Mouse (Mus musculus) heart, adult 2 months (tissue): ENCODE results near the gene Gpr173. TPM values are rescaled to one million over a fixed set of nuclear protein-coding genes. Genes with fewer than 3 reads are reported as not detected.
A peak's percentile ranks its signal among the peaks of the same experiment; 100 is the strongest.

Experiments used
- DNase-seq, 2 experiments: peaks; one replicate each; pipeline ENCODE4 v3.0.0; 2021
- H3K27ac ChIP-seq: fragments of 200-600 bp; 2 replicates; pipeline ENCODE4 v1.8.1; 2022
- H3K27me3 ChIP-seq: fragments of 200-500 bp; 2 replicates; pipeline ENCODE4 v1.6.1; 2012; ENCODE audit warnings: mild to moderate bottlenecking, low read length, inconsistent platforms, mixed read lengths; ENCODE audit not compliant: control insufficient read depth, insufficient read depth
- H3K36me3 ChIP-seq: fragments of 200-500 bp; 2 replicates; pipeline ENCODE4 v1.6.1; 2012; ENCODE audit warnings: low read length, inconsistent platforms; ENCODE audit not compliant: control insufficient read depth, insufficient read depth
- H3K4me1 ChIP-seq: fragments of 200-500 bp; 2 replicates; pipeline ENCODE4 v1.6.1; 2011; ENCODE audit warnings: low read length; ENCODE audit not compliant: control insufficient read depth, insufficient read depth
- H3K4me3 ChIP-seq: fragments of 200-600 bp; 2 replicates; pipeline ENCODE4 v1.8.1; 2022
- H3K79me2 ChIP-seq: fragments of 200-500 bp; replicated peaks from 2 replicates; pipeline ENCODE4 v1.6.1; 2012; ENCODE audit warnings: mild to moderate bottlenecking, inconsistent platforms, low read length, moderate library complexity, mixed read lengths; ENCODE audit not compliant: control insufficient read depth, insufficient read depth
- H3K9ac ChIP-seq: fragments of 200-500 bp; 2 replicates; pipeline ENCODE4 v1.6.1; 2012; ENCODE audit warnings: low read depth, mild to moderate bottlenecking, control low read depth, inconsistent platforms, low read length, mixed read lengths
- CTCF ChIP-seq: fragments of 200-600 bp; IDR thresholded peaks from 2 replicates; pipeline ENCODE4 v1.8.1; 2022; ENCODE audit warnings: antibody characterized with exemption, mild to moderate bottlenecking, moderate library complexity
- EP300 ChIP-seq: fragments of 200-500 bp; IDR thresholded peaks from 2 replicates; pipeline ENCODE4 v1.6.1; 2011; ENCODE audit warnings: low read depth, low read length, control low read depth; ENCODE audit not compliant: insufficient read depth
- POLR2A ChIP-seq: fragments of 200-500 bp; IDR thresholded peaks from 2 replicates; pipeline ENCODE4 v1.6.1; 2011; ENCODE audit warnings: mild to moderate bottlenecking, low read depth, low read length, control low read depth; ENCODE audit not compliant: insufficient read depth
- WGBS: fragments of 180-500 bp; shearing (Covaris S2); methylation state at CpG from one replicate; pipeline ENCODE4 v1.1.7; 2018; 5-methylcytosine and 5-hydroxymethylcytosine counted together
- intact Hi-C: fragments of 180-260 bp; cut with DNase I; formaldehyde crosslinking; loops from one replicate; pipeline ENCODE4 v1.15.1; 2025
- polyA plus RNA-seq: library from polyadenylated mRNA; depleted of rRNA; stranded (reverse); fragments of >200 nt; gene quantifications from 2 replicates; pipeline ENCODE4 v1.2.3, GENCODE M21; 2012
- total RNA-seq, 2 experiments: library from RNA; stranded (reverse); gene quantifications; 2 replicates each; pipeline ENCODE4 v1.2.3; 2021

The Gpr173 gene
- total and polyA plus RNA-seq, 3 experiments, result 0.42 to 0.96 (median 0.43) TPM

- TF ChIP-seq POLR2A (no peak), CTCF (no peak), EP300 (no peak)
- H3K27ac ChIP-seq, result no peak overlapping the region
- no peak for DNase-seq
- WGBS, result 95% methylated on average over 14 of the region's 14 CpGs
- intact Hi-C loops, result loop anchor here (10.0 kb wide), 1 partner anchor 332 kb away; the partner anchor contains the start of genes Ribc1 and Smc1a
- no peaks in the 10 kb centered on the region for H3K79me2 ChIP-seq
- no peak overlapping the region for H3K4me3 ChIP-seq
- H3K27me3 ChIP-seq, result no peaks in the 10 kb centered on the region
- no peaks in the 10 kb centered on the region for H3K36me3 ChIP-seq
- no peaks in the 10 kb centered on the region; the same call in 1 of the 2 replicates for H3K4me1 ChIP-seq
- H3K9ac ChIP-seq, result no peak overlapping the region
Measured at GRCm38 (mm10) chrX:152347041-152347440, 21.5 kb downstream of the Gpr173 start.

GRCm38 (mm10) chrX:152346587-152346986 is 21.9 kb downstream of the Gpr173 start:
- Histone ChIP-seq H3K9ac (no peak overlapping the region), H3K27ac (no peak overlapping the region), H3K36me3 (no peaks in the 10 kb centered on the region), H3K27me3 (no peaks in the 10 kb centered on the region), H3K4me1 (no peaks in the 10 kb centered on the region; the same call in 1 of the 2 replicates), H3K79me2 (no peaks in the 10 kb centered on the region), H3K4me3 (no peak overlapping the region)
- intact Hi-C loops, result loop anchor here (10.0 kb wide), 1 partner anchor 332 kb away; the partner anchor contains the start of genes Ribc1 and Smc1a
- no peak for DNase-seq
- WGBS, result 85% methylated on average over 15 of the region's 15 CpGs
- TF ChIP-seq CTCF, result no peak
- TF ChIP-seq EP300, result no peak
- TF ChIP-seq POLR2A, result no peak

- intact Hi-C loops, result loop anchor here (5.0 to 10.0 kb wide), 2 partner anchors 111 to 328 kb away; partner anchors contain the start of genes Kdm5c, Ribc1 and Smc1a
- H3K79me2 ChIP-seq, result no peaks in the 10 kb centered on the region
- H3K27ac ChIP-seq, result peak overlapping the region; percentile 86
- H3K36me3 ChIP-seq, result no peaks in the 10 kb centered on the region
- no peak for DNase-seq
- peak overlapping the region; percentile 81 for H3K9ac ChIP-seq
- H3K4me1 ChIP-seq, result no peaks in the 10 kb centered on the region; the same call in 1 of the 2 replicates
- peak overlapping the region; percentile 57 for H3K4me3 ChIP-seq
- H3K27me3 ChIP-seq, result no peaks in the 10 kb centered on the region
- TF ChIP-seq POLR2A (no peak), EP300 (no peak), CTCF (no peak)
- 28% methylated on average over 6 of the region's 6 CpGs for WGBS
Measured at GRCm38 (mm10) chrX:152342903-152343302, 25.6 kb downstream of the Gpr173 start.

GRCm38 (mm10) chrX:152342358-152342901 is 26.1 kb downstream of the Gpr173 start, which contains the start of gene Tspyl2:
Gene Tspyl2, minus strand, starts transcription at chrX:152342425.
- H3K9ac ChIP-seq, result peak within 1 kb of the TSS; percentile 81
- no peaks in the 10 kb centered on the region; the same call in 1 of the 2 replicates for H3K4me1 ChIP-seq
- no peak for TF ChIP-seq CTCF
- 0 out of 2 replicates have a peak, but pooled peaks have one; percentile 17 for TF ChIP-seq EP300
- TF ChIP-seq POLR2A, result peak; percentile 72
- peak; percentile 90 to 94 for DNase-seq
- no peaks in the 10 kb centered on the region for H3K36me3 ChIP-seq
- H3K27ac ChIP-seq, result peak within 1 kb of the TSS; percentile 86
- no peaks in the 10 kb centered on the region for H3K27me3 ChIP-seq
- intact Hi-C loops, result loop anchor here (5.0 to 10.0 kb wide), 2 partner anchors 110 to 328 kb away; partner anchors contain the start of genes Kdm5c, Ribc1 and Smc1a
- H3K79me2 ChIP-seq, result no peaks in the 10 kb centered on the region
- 11% methylated on average over 25 of the region's 27 CpGs for WGBS
- peak within 1 kb of the TSS; percentile 57 for H3K4me3 ChIP-seq

GRCm38 (mm10) chrX:152341496-152341895 is 27.0 kb downstream of the Gpr173 start:
- TF ChIP-seq POLR2A (no peak), EP300 (no peak), CTCF (no peak)
- Histone ChIP-seq H3K9ac (peak overlapping the region; percentile 81; the same call in 1 of the 2 replicates), H3K79me2 (no peaks in the 10 kb centered on the region), H3K27me3 (no peaks in the 10 kb centered on the region), H3K36me3 (no peaks in the 10 kb centered on the region), H3K27ac (peak overlapping the region; percentile 86; the same call in 1 of the 2 replicates), H3K4me3 (peak overlapping the region; percentile 57), H3K4me1 (no peaks in the 10 kb centered on the region; the same call in 1 of the 2 replicates)
- DNase-seq, result peak in 1 of 2 experiments; percentile 24
- intact Hi-C loops, result loop anchor here (5.0 to 10.0 kb wide), 2 partner anchors 109 to 327 kb away; partner anchors contain the start of genes Kdm5c, Ribc1 and Smc1a
- WGBS, result 38% methylated on average over 11 of the region's 11 CpGs
